Mouse (Mus musculus): ENCODE results near the gene Psma7.

Psma7 gene

GRCm38 (mm10) chr2:180042256-180042857, at the start of gene Psma7, which contains the start of gene Ss18l1:
Gene Psma7 (minus strand): TSS chr2:180042433.
Gene Ss18l1 (plus strand): TSS chr2:180042509.
- DNase-seq (ENCODE audit: low spot score): peak; percentile 94

DNA sequence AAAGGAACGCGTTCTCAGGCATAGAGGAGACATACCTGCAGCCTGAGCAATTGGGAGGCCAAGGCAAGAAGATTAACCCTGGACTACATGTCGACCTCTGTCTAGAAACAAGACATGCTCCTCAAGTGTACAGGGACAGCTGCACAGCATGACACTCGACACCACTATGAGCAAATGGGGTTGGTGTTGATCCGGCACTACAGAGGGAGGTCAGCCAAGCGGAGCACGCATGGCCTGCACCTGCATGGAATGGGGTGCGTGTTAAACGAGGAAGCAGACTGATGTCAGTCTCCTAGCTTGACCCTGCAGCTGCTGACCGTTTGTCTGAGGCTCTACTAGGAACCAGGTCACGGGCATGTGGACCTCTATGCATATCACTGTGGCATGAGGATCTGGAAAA, 48.1 kb upstream of the Psma7 start:
- DNase-seq (ENCODE audit: low spot score): no peak

DNA sequence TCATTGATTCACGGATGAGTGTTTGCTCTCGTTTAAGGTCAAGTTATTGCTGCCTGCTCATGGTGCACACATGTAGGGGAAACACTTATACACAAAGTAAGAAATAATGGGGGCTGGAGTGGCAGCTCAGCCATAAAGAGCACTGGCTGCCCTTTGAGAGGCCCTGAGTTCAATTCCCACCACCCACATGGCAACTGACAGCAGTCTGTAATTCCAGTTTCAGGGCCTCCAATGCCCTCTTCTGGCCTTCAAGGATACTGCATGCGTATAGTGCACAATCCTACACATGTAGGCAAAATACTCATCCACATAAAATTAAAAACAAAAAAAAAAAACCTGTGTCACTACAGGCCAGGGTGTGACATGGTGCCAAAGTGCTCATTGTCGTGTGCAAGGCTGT, 45.2 kb upstream of the Psma7 start:
- no peak for DNase-seq (ENCODE audit: low spot score)

- no peak for DNase-seq (ENCODE audit: low spot score)
These were observed 44.4 kb upstream of the Psma7 start for GRCm38 (mm10) chr2:180086637-180087027.

- no peak for DNase-seq (ENCODE audit: low spot score)
These were observed 43.8 kb upstream of the Psma7 start for GRCm38 (mm10) chr2:180085926-180086636.

GRCm38 (mm10) chr2:180084565-180084964, 42.3 kb upstream of the Psma7 start:
- peak; percentile 20 for DNase-seq (ENCODE audit: low spot score)

GRCm38 (mm10) chr2:180083063-180083462, 40.8 kb upstream of the Psma7 start:
- no peak for DNase-seq (ENCODE audit: low spot score)

DNA sequence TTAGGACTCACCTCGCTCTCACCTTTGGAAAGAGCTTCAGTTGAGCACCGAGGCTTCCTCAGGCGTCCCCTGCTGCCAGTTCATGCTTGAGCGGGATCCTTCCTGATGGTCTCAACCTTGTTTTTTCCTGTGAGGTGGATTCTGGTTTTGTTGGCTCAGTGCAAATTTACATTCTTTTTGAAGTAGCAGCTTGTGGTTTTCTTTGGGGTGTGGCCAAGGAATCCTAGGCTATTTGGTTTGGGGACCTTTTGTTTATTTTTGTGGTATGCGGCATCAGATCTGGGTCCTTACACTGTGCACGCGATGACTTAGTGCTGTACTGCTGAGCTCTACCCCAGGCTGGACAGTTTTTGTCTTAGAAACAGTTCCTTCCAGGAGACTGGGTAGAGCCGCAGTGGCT, 38.4 kb upstream of the Psma7 start:
- no peak for DNase-seq (ENCODE audit: low spot score)

DNA sequence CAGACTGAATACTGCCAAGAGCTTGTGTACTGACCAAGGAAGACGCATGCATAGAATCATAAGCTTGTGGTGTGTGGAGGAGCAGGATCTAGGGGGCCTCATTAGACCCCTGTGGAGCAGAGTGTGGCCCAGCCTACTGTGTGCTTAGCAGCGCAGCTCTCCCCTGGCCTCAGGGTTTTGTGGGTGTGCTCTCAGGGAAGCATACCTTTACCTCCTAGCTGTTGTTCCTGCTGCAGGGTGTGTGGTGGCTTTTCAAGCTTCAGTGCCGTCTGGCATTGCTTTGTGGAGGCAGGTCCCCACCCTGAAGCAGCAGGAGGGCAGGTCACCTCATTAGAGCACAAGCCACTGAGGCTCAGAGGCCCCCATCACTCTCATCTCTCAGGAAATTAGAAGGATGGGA, 35.4 kb upstream of the Psma7 start:
- no peak for DNase-seq (ENCODE audit: low spot score)

DNA sequence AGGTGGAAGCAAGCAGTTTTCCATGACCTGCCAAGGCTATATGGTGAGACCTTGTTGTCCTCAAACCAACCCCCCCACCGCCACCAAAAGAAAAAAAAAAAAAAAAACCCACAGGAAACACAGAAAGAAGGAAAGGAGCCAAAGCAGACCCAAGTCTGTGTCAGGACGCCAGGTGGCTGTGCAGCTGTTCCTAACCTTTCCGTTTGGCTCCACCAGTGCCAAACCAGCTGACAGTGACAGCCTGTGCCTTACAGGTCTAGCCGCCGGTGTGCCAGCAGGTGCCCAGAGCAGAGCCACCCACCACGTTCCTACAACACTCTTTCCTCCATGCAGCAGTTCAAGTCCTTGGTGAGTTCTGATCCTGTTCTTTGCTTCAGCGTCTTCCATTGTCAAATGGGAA, 30.7 kb upstream of the Psma7 start:
- DNase-seq (ENCODE audit: low spot score): no peak

DNA sequence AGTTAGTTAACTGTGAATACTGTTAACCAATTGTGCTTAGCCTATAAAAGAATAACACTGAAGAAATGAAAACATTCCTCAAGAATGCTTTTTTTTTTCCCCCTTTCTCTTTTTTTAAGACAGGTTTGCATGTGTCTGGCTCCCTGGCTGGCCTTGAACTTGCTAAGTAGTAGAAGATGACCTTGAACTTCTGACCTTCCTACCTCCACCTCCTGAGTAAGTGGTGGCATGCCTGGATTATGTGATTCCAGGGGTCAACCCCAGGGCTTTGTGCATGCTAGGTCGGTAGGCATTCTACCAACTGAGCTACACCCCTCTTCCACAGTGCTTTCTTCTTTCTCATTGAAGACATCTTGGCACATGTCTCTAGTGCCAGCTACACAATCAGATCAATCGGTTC, 29.4 kb upstream of the Psma7 start:
- no peak for DNase-seq (ENCODE audit: low spot score)

- peak; percentile 93 for DNase-seq (ENCODE audit: low spot score)
These were observed 28.5 kb upstream of the Psma7 start, which contains the start of gene Mtg2 for GRCm38 (mm10) chr2:180070481-180071453. Gene Mtg2 (plus strand): TSS chr2:180070588.

DNA sequence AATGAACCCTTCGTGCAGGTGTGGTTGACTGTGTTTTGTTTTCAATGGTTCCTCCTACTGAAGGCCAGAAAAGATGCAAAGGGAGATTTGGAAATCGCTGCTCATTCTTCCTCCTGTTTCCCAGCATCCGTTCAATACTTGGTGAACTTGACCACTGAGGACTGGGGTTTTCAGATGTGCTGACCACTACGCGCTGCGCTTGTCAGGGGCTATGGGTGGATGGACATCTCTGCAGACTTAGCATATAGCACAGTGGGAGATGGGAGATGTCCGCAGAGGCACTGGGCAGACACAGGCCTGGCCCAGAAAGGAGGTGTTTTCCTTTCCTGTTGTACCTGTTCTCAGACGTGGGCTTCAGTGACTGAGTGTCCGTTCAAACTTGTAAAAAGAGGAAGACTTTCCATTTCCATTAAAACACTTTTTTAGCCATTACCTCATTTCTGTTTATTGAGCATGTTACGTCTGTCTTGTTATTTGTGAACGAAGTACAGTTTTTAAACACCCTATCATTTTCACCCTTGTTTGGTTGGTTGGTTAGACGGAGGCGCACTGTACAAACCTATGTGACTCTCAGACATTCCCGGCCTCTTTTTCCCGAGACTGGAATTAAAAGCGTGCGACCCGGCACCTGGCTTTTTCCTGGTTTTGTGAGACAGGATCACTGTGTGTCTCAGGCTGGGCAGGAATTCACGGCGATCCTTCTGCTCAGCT, 27.7 kb upstream of the Psma7 start:
- no peak for DNase-seq (ENCODE audit: low spot score)

DNA sequence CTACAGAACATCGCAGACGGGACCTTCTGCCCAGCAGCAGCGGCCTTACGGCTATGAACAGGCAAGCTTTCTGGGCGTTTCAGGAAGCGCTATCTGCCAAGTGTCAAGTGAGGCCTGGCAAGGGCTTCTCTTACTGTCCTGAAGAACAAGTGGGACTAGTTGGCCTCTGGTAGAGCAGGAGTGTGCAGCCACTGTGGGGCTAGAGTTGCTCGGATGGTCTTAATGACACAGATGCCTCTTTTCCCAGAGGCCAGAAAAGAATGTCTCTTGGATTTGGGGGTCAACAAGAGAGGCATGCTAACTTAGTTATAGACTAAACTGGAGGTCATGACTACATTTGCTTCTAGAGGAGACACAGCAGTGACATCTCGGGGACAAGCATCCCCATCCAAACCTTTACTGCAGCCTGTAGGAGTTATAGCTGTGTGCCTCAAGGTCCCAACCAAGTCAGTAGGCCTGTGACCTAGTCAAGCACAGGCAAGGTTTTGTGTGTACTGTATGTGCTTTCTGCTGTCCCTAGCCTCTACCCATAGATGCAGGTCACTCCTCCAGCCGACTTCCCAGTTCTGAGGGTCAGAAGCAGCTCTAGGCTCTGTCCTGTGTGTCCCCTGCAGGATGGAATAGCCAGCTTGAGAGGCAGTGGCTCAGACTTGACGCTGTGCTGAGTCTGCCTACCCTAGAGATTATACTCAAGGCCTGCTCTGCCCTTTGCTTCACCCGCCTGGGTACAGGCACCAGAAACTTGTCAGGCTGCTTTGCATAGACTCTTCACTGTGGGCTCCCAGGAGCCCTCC, 21.3 kb upstream of the Psma7 start:
- no peak for DNase-seq (ENCODE audit: low spot score)

GRCm38 (mm10) chr2:180053001-180053400, 10.8 kb upstream of the Psma7 start:
- no peak for DNase-seq (ENCODE audit: low spot score)

DNA sequence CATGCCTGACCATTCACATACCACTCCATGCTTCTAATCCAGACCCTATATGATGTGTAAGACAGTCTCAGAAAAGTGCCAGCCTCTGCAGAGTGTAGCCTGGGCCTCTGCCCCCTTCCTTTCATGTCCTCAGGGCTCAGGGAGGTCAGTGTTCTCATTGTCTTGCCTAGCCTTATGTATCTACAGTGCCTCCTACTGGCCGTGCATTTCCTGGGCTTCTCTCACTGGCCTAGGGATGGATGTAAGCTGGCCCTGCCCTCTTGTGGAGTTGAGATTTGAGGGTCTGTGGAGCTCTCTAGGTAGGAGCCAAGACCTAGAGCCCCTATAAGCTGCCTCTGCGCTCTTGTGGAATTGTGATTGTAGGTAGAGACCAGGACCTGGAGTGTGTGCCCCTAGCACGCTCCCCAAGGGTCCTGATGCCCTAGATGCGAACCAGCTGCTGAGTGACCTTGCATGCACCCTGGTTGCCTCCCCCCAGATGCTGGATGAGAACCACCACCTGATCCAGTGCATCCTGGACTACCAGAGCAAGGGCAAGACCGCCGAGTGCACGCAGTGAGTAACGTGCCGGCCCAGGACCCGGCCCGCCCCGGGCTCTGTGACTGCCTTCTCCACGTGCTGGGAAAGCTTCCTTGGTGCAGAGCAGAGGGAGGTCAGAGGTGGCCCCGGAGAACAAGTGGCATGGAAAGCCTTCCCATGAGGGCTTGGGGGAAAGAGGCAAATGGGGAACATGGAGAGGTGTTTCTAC, 9.9 kb upstream of the Psma7 start:
- DNase-seq (ENCODE audit: low spot score): peak; percentile 50

DNA sequence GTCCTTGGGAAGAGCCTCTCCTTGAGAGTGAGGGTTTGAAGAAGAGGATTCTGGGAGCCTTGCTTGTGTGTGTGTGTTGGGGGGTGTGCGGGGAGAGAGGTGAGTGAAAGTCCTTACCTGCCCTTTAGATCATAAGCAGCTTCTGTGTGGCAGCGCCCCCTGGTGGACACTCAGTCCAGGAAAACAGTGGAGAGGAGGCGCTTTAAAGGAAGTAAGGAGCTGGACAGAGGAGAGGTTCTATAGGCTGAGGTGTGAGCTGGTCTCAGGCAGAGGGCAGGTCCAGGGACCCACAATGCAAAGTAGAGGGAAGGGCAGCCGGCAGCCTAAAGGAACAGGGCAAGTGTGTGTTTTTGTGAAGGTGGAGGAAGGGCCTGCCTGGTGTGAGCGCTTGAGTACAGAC, 8.8 kb upstream of the Psma7 start:
- peak; percentile 81 for DNase-seq (ENCODE audit: low spot score)

DNA sequence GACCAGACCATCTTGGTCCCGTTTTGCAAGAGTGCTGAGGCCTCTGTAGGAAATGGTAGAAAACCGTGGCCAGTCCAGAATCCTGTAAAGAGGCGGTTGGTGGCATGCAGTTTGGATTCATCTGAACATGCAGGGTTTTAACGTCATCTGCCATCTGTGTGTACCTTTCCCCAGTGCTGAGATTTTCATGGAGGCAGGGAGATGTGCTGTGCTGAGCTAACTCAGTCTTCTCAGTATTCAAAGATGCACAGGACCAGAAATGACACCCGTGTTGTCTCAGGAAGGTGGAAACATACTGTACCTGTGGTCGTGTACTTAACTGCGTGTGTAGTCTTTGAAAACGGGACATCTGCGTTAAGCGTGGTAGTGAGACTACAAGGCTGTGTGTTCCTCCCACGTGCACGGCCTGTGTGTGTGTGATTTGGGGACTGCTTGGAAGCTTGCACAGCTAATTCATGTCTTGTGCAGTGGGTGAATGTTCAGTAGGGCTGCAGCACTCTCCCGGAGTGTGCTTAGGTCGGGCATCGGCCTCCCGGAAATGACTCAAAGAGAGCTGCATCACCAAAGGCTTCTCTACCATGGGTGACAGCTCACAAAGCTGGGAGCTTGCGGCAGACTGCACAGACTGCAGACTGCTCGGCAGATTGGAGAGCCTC, 5.9 kb upstream of the Psma7 start:
- no peak for DNase-seq (ENCODE audit: low spot score)

DNA sequence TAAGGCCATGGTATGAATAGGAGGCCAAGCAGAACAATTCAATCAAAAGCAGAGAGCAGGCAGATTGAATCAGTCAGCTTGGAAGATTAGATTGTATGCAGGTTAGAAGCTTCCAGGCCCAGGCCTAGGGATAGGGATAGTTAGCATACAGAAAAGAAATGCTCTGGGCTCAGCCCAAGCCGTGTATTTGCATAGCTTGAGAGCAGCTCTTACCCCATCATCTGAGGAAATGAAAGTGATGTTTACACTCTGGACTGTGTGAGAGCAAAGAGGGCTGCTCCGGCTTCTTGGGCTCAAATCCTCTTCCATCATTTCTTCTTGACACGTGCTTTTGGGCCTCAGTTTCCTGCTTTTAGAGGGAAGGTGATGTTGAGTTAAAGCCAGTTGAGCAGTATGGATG, 5.3 kb upstream of the Psma7 start:
- no peak for DNase-seq (ENCODE audit: low spot score)

GRCm38 (mm10) chr2:180045283-180045682, 3.0 kb upstream of the Psma7 start:
- DNase-seq (ENCODE audit: low spot score): peak; percentile 72
